Mouse (Mus musculus): ENCODE measurements around the gene Slco3a1. TPM values are rescaled to one million over a fixed set of nuclear protein-coding genes. Genes with fewer than 3 reads are reported as not detected.
A peak's percentile ranks its signal among the peaks of the same experiment; 100 is the strongest.
"Not testable (repeated sequence)": the region's sequence is repeated elsewhere in the genome, so short reads cannot be mapped to it uniquely, and the experiment has no call there.

Gene Slco3a1
- polyA plus RNA-seq, 1 experiment from 2014 or later, result 19.5 TPM

- no peaks in the 10 kb centered on the region for H3K27me3 ChIP-seq (replicated peaks)
- H3K9ac ChIP-seq, result no peak overlapping the region
- H3K4me3 ChIP-seq, result no peak overlapping the region
- H3K4me2 ChIP-seq, result no peak overlapping the region
- peak overlapping the region; percentile 42; the same call in 1 of the 2 replicates for H3K27ac ChIP-seq (replicated peaks)
- no peaks in the 10 kb centered on the region for H3K9me3 ChIP-seq
- peaks cover 47% of the 10 kb centered on the region for H3K4me1 ChIP-seq
- no peak for ATAC-seq (ENCODE audit: extremely low read depth, insufficient number of reproducible peaks, low FRiP score, low TSS enrichment)
- no peaks in the 10 kb centered on the region for H3K36me3 ChIP-seq
- 59% methylated on average over 13 of the region's 13 CpGs for WGBS
These were observed 145.8 kb downstream of the Slco3a1 start for GRCm38 (mm10) chr7:74408601-74409323.

GRCm38 (mm10) chr7:74407851-74408250 lies 146.7 kb downstream of the Slco3a1 start:
- H3K4me2 ChIP-seq; ATAC-seq (ENCODE audit: extremely low read depth, insufficient number of reproducible peaks, low FRiP score, low TSS enrichment); H3K4me3 ChIP-seq; H3K27ac ChIP-seq (replicated peaks); H3K9me3 ChIP-seq; H3K9ac ChIP-seq; H3K27me3 ChIP-seq (replicated peaks); H3K36me3 ChIP-seq: not testable (repeated sequence)
- H3K4me1 ChIP-seq, result peaks cover 38% of the 10 kb centered on the region

- no peak overlapping the region for H3K4me3 ChIP-seq
- WGBS, result 79% methylated on average over 6 of the region's 6 CpGs
- no peaks in the 10 kb centered on the region for H3K27me3 ChIP-seq (replicated peaks)
- H3K9ac ChIP-seq, result no peak overlapping the region
- no peak for ATAC-seq (ENCODE audit: extremely low read depth, insufficient number of reproducible peaks, low FRiP score, low TSS enrichment)
- no peak overlapping the region for H3K4me2 ChIP-seq
- H3K9me3 ChIP-seq, result no peaks in the 10 kb centered on the region
- H3K4me1 ChIP-seq, result peaks cover 5% of the 10 kb centered on the region; the same call in 1 of the 2 replicates
- H3K27ac ChIP-seq (replicated peaks), result no peak overlapping the region
- H3K36me3 ChIP-seq, result no peaks in the 10 kb centered on the region
These were observed 154.9 kb downstream of the Slco3a1 start for GRCm38 (mm10) chr7:74399729-74400128.

GRCm38 (mm10) chr7:74399154-74399553 lies 155.4 kb downstream of the Slco3a1 start:
- WGBS, result 89% methylated on average over 4 of the region's 4 CpGs
- Histone ChIP-seq H3K9ac (no peak overlapping the region), H3K27me3 (replicated peaks) (no peaks in the 10 kb centered on the region), H3K36me3 (no peaks in the 10 kb centered on the region), H3K9me3 (no peaks in the 10 kb centered on the region), H3K4me2 (no peak overlapping the region), H3K4me1 (peaks cover 5% of the 10 kb centered on the region; the same call in 1 of the 2 replicates), H3K27ac (replicated peaks) (no peak overlapping the region), H3K4me3 (no peak overlapping the region)
- ATAC-seq (ENCODE audit: extremely low read depth, insufficient number of reproducible peaks, low FRiP score, low TSS enrichment), result no peak

- Histone ChIP-seq H3K9ac (no peak overlapping the region), H3K4me1 (peaks cover 5% of the 10 kb centered on the region; the same call in 1 of the 2 replicates), H3K27ac (replicated peaks) (no peak overlapping the region), H3K4me2 (no peak overlapping the region), H3K9me3 (no peaks in the 10 kb centered on the region), H3K27me3 (replicated peaks) (no peaks in the 10 kb centered on the region), H3K4me3 (no peak overlapping the region), H3K36me3 (no peaks in the 10 kb centered on the region)
- ATAC-seq (ENCODE audit: extremely low read depth, insufficient number of reproducible peaks, low FRiP score, low TSS enrichment), result no peak
- 72% methylated on average over 2 of the region's 2 CpGs for WGBS
These were observed 156.3 kb downstream of the Slco3a1 start for GRCm38 (mm10) chr7:74398326-74398725.

GRCm38 (mm10) chr7:74391451-74391873 lies 163.1 kb downstream of the Slco3a1 start:
- H3K36me3 ChIP-seq, result no peaks in the 10 kb centered on the region
- no peak overlapping the region for H3K27ac ChIP-seq (replicated peaks)
- no peaks in the 10 kb centered on the region for H3K9me3 ChIP-seq
- 50% methylated on average over 5 of the region's 5 CpGs for WGBS
- H3K27me3 ChIP-seq (replicated peaks), result no peaks in the 10 kb centered on the region
- peaks cover 22% of the 10 kb centered on the region for H3K4me1 ChIP-seq
- ATAC-seq (ENCODE audit: extremely low read depth, insufficient number of reproducible peaks, low FRiP score, low TSS enrichment), result no peak
- H3K4me3 ChIP-seq, result no peak overlapping the region
- no peak overlapping the region for H3K4me2 ChIP-seq
- H3K9ac ChIP-seq, result no peak overlapping the region

GRCm38 (mm10) chr7:74389570-74389969 lies 165.0 kb downstream of the Slco3a1 start:
- Histone ChIP-seq H3K4me3 (no peak overlapping the region), H3K4me2 (no peak overlapping the region), H3K9ac (no peak overlapping the region), H3K4me1 (peaks cover 35% of the 10 kb centered on the region), H3K27ac (replicated peaks) (no peak overlapping the region), H3K36me3 (no peaks in the 10 kb centered on the region), H3K9me3 (no peaks in the 10 kb centered on the region), H3K27me3 (replicated peaks) (no peaks in the 10 kb centered on the region)
- 67% methylated on average over 2 of the region's 2 CpGs for WGBS
- no peak for ATAC-seq (ENCODE audit: extremely low read depth, insufficient number of reproducible peaks, low FRiP score, low TSS enrichment)

- no peak overlapping the region for H3K4me2 ChIP-seq
- H3K4me3 ChIP-seq, result no peak overlapping the region
- 50% methylated on average over 5 of the region's 5 CpGs for WGBS
- peak overlapping the region; percentile 28; the same call in 1 of the 2 replicates for H3K9ac ChIP-seq
- no peaks in the 10 kb centered on the region for H3K27me3 ChIP-seq (replicated peaks)
- peaks cover 61% of the 10 kb centered on the region for H3K4me1 ChIP-seq
- no peak for ATAC-seq (ENCODE audit: extremely low read depth, insufficient number of reproducible peaks, low FRiP score, low TSS enrichment)
- H3K27ac ChIP-seq (replicated peaks), result peak overlapping the region; percentile 21; the same call in 1 of the 2 replicates
- H3K9me3 ChIP-seq, result no peaks in the 10 kb centered on the region
- no peaks in the 10 kb centered on the region for H3K36me3 ChIP-seq
These were observed 168.3 kb downstream of the Slco3a1 start for GRCm38 (mm10) chr7:74386257-74386656.

- no peaks in the 10 kb centered on the region for H3K36me3 ChIP-seq
- H3K4me1 ChIP-seq, result peaks cover 69% of the 10 kb centered on the region
- ATAC-seq (ENCODE audit: extremely low read depth, insufficient number of reproducible peaks, low FRiP score, low TSS enrichment), result no peak
- no peak overlapping the region for H3K4me2 ChIP-seq
- no peaks in the 10 kb centered on the region for H3K9me3 ChIP-seq
- H3K27ac ChIP-seq (replicated peaks), result peak overlapping the region; percentile 83
- H3K9ac ChIP-seq, result no peak overlapping the region
- WGBS, result 40% methylated on average over 3 of the region's 3 CpGs
- H3K27me3 ChIP-seq (replicated peaks), result no peaks in the 10 kb centered on the region
- no peak overlapping the region for H3K4me3 ChIP-seq
These were observed 171.4 kb downstream of the Slco3a1 start for GRCm38 (mm10) chr7:74383040-74383666.

GRCm38 (mm10) chr7:74382286-74382685 lies 172.3 kb downstream of the Slco3a1 start:
- Histone ChIP-seq H3K4me2 (peak overlapping the region; percentile 9), H3K36me3 (no peaks in the 10 kb centered on the region), H3K27ac (replicated peaks) (peak overlapping the region; percentile 83), H3K27me3 (replicated peaks) (no peaks in the 10 kb centered on the region), H3K9me3 (no peaks in the 10 kb centered on the region), H3K4me3 (no peak overlapping the region), H3K4me1 (peaks cover 71% of the 10 kb centered on the region), H3K9ac (no peak overlapping the region)
- WGBS, result 61% methylated on average over 3 of the region's 3 CpGs
- no peak for ATAC-seq (ENCODE audit: extremely low read depth, insufficient number of reproducible peaks, low FRiP score, low TSS enrichment)

- peak; percentile 26; the same call in 1 of the 2 replicates for ATAC-seq (ENCODE audit: extremely low read depth, insufficient number of reproducible peaks, low FRiP score, low TSS enrichment)
- Histone ChIP-seq H3K9me3 (no peaks in the 10 kb centered on the region), H3K36me3 (no peaks in the 10 kb centered on the region), H3K27me3 (replicated peaks) (no peaks in the 10 kb centered on the region), H3K9ac (no peak overlapping the region), H3K4me1 (peaks cover 74% of the 10 kb centered on the region), H3K27ac (replicated peaks) (peak overlapping the region; percentile 83), H3K4me3 (no peak overlapping the region), H3K4me2 (peak overlapping the region; percentile 9)
- WGBS, result 28% methylated on average over 2 of the region's 2 CpGs
These were observed 172.7 kb downstream of the Slco3a1 start for GRCm38 (mm10) chr7:74381881-74382281.
